Mouse (Mus musculus): ENCODE results near the gene Timm44.

DNA sequence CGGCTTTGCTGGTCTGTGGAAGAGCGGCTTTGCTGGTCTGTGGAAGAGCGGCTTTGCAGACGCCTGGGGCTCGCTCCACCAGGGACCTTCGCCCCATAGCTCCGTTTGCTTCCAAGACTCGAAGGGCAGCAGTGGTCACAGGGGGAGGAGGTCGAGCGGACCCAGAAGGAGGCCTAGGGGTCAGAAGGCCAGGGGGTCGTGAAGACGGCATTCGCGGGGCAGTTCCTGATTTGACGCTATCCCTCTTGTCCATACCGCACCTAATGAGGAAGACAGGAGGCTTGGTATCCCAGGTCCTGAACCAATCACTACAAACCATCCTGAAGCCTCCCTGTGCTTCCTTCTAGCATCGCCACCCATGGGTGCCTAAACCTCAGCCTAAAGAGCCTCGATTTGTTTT is 59.4 kb downstream of the Timm44 start:
- TF ChIP-seq EP300 (IDR thresholded peaks at IDR 0.05; ENCODE audit: low read depth) (no peak), CTCF (IDR thresholded peaks at IDR 0.05; ENCODE audit: low read depth) (no peak)
